8 mouse cellular contexts compared by ENCODE assay signal in the genomic region with DNA sequence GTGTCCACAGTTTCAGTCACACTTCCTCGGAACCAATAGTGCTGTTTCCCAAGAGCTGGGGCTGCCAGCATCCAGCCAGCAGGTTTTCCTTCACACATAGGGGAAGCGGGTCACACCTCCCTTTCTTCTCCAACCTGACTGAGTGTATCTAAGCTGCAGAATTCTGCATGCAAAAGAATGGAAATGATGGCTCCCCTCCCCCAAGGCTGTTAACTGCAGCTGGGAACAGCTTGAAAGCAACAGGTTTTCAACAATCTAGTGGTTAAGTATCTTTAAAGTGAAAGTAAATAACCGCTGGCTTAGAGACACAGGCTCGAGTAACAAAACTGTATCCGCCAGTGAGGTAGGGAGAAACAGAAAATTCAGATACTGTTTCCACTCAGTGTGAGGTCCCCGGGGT. TPM values are rescaled to one million over a fixed set of nuclear protein-coding genes. Genes with fewer than 3 reads are reported as not detected.
DNase-seq lines count a peak whose midpoint lies in the region; ATAC-seq lines count a peak whose summit lies in the region.

No protein-coding gene starts in this region.

- H3K4me3 ChIP-seq in heart, embryonic 11.5 days (ENCODE audit: low read depth, low read length) = peak overlapping the region; percentile 30
- H3K4me3 ChIP-seq in limb, embryonic 10.5 days = peak overlapping the region; percentile 37
- H3K4me3 ChIP-seq in neural tube, embryonic 12.5 days = no peak overlapping the region

- no peak overlapping the region for H3K9ac ChIP-seq in heart, embryonic 11.5 days (ENCODE audit: low read depth, low read length)
- no peak overlapping the region for H3K9ac ChIP-seq in neural tube, embryonic 12.5 days

- WGBS in heart, embryonic 11.5 days (ENCODE audit: insufficient replicate concordance) = 19% methylated on average over 6 of the region's 6 CpGs
- WGBS in limb, embryonic 10.5 days = 17% methylated on average over 6 of the region's 6 CpGs
- 16% methylated on average over 6 of the region's 6 CpGs for WGBS in neural tube, embryonic 12.5 days

- no peak overlapping the region for H3K27ac ChIP-seq in heart, embryonic 11.5 days (ENCODE audit: low read depth, low read length)
- peak overlapping the region; percentile 70; the same call in 1 of the 2 replicates for H3K27ac ChIP-seq in limb, embryonic 10.5 days
- H3K27ac ChIP-seq in neural tube, embryonic 12.5 days = no peak overlapping the region

- no peaks in the 10 kb centered on the region for H3K27me3 ChIP-seq in heart, embryonic 11.5 days (ENCODE audit: control insufficient read depth, insufficient read depth, low read length)
- H3K27me3 ChIP-seq in limb, embryonic 10.5 days (ENCODE audit: low read depth, poor library complexity, severe bottlenecking) = no peaks in the 10 kb centered on the region
- no peaks in the 10 kb centered on the region for H3K27me3 ChIP-seq in neural tube, embryonic 12.5 days (replicated peaks)

- 0 out of 2 replicates have a peak, but pooled peaks cover 4% of the 10 kb centered on the region for H3K4me1 ChIP-seq in heart, embryonic 11.5 days (ENCODE audit: control insufficient read depth, insufficient read depth, low read length)
- peaks cover 24% of the 10 kb centered on the region for H3K4me1 ChIP-seq in limb, embryonic 10.5 days
- H3K4me1 ChIP-seq in neural tube, embryonic 12.5 days = peaks cover 14% of the 10 kb centered on the region

- H3K9me3 ChIP-seq in heart, embryonic 11.5 days (replicated peaks; ENCODE audit: control insufficient read depth, low read length) = no peaks in the 10 kb centered on the region
- H3K9me3 ChIP-seq in limb, embryonic 10.5 days (replicated peaks) = no peaks in the 10 kb centered on the region
- no peaks in the 10 kb centered on the region for H3K9me3 ChIP-seq in neural tube, embryonic 12.5 days

- no peaks in the 10 kb centered on the region for H3K36me3 ChIP-seq in heart, embryonic 11.5 days (ENCODE audit: control insufficient read depth, insufficient read depth, low read length)
- H3K36me3 ChIP-seq in limb, embryonic 10.5 days = no peaks in the 10 kb centered on the region
- no peaks in the 10 kb centered on the region for H3K36me3 ChIP-seq in neural tube, embryonic 12.5 days

- peak; percentile 28 for DNase-seq in embryo, embryonic 10 days (ENCODE audit: low spot score)
- DNase-seq in embryo, embryonic 10.5 days (ENCODE audit: low spot score) = no peak
- DNase-seq in CD4-positive, CD25-positive, alpha-beta regulatory T cell, adult 2 months (ENCODE audit: low read depth, low spot score) = peak; percentile 47
- DNase-seq in limb, embryonic 10.5 days (ENCODE audit: low spot score) = no peak
- DNase-seq in layer of hippocampus, adult 9-10 months (ENCODE audit: low spot score) = no peak
- no peak for DNase-seq in right cerebral cortex, postnatal 25 days

- ATAC-seq in heart, embryonic 11.5 days (replicated peaks; ENCODE audit: insufficient number of reproducible peaks, low FRiP score, low TSS enrichment) = no peak
- ATAC-seq in neural tube, embryonic 12.5 days (ENCODE audit: low FRiP score, low read depth) = no peak

- H3K4me2 ChIP-seq in heart, embryonic 11.5 days = peak overlapping the region; percentile 46
- peak overlapping the region; percentile 36 for H3K4me2 ChIP-seq in neural tube, embryonic 12.5 days (replicated peaks)

RNA-seq across cellular contexts. Expression of gene Bcl7a, which starts 25.6 kb away (rescaled TPM):
- 15.2 and 16.2 TPM in 2 replicates for polyA plus RNA-seq in heart, embryonic 11.5 days (2014; fragmentation: Nextera tagmentation; extraction: Ambion mirVana)
- 35.8 and 38.8 TPM in 2 replicates for polyA plus RNA-seq in limb, embryonic 10.5 days (2016; fragmentation: Nextera tagmentation; extraction: Ambion mirVana)
- polyA plus RNA-seq in neural tube, embryonic 12.5 days (2016; fragmentation: Nextera tagmentation; extraction: Ambion mirVana) = 66.7 and 70.9 TPM in 2 replicates

Comparison
In these comparisons a context has a peak if more than half of its experiments do, and no peak if none do; other contexts are left out.
1. DNase-seq: peak in embryo, embryonic 10 days (single experiment) and CD4-positive, CD25-positive, alpha-beta regulatory T cell, adult 2 months (single experiment); none in embryo, embryonic 10.5 days (single experiment), limb, embryonic 10.5 days (single experiment), layer of hippocampus, adult 9-10 months (single experiment) and right cerebral cortex, postnatal 25 days (single experiment).